Mouse (Mus musculus): ENCODE results near the gene Uvrag. TPM values are rescaled to one million over a fixed set of nuclear protein-coding genes. Genes with fewer than 3 reads are reported as not detected.

Uvrag gene
- polyA plus RNA-seq, 1 experiment from 2014 or later, result 14.2 TPM

DNA sequence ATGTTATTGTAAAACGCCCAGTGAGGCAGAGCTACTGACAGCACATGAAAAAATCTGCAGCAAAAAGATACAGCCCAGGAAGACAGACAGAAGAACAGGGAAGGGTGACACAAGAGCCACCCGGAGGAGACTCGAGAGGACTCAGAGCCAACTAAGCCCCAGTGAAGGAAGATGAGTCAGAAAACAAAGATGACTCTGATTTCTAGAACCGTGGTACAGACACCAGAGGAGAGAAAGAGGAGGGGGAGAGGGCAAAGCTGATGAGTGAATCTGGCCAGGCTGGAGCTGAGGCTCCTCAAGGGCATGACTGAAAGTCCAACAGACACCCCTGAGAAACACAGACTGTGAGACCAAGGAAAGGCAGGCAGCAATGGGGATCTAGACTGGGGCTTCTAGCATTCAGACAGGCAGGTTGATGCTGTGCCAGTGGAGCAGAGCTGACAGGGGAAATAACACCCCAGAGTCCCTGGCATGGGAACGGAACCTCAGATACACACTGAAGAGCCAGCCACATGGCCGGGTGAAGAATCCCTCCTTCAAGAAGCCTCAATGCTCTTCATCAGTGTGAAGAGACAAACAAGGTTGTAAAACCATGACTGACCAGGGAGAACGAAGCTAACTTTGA is 79.8 kb downstream of the Uvrag start:
- Histone ChIP-seq H3K27ac (no peak overlapping the region), H3K4me3 (no peak overlapping the region), H3K4me2 (no peak overlapping the region), H3K9ac (no peak overlapping the region), H3K36me3 (no peaks in the 10 kb centered on the region), H3K9me3 (no peaks in the 10 kb centered on the region), H3K27me3 (no peaks in the 10 kb centered on the region), H3K4me1 (replicated peaks) (peaks cover 9% of the 10 kb centered on the region)
- no peak for ATAC-seq (ENCODE audit: low FRiP score)
- WGBS, result 89% methylated on average over 7 of the region's 7 CpGs

DNA sequence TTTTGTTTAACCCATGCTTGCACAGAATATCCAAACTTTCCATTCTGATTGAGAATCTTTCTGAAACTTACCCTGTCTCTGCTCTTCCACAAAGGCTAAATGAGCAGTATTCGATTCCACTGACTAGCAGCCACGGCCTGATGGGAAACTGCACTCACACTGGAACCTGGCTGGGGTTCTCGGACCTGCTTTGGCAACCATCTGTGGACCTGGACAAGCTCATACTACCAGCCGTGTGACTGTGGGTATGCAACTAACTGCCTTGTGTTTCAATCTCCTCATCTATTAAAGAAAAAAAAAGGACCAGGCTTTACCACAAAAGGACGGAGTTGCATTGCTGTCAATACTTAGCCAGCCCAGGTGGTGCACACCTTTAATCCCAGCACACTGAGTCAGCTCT is 80.5 kb downstream of the Uvrag start:
- Histone ChIP-seq H3K4me2 (no peak overlapping the region), H3K27me3 (no peaks in the 10 kb centered on the region), H3K36me3 (no peaks in the 10 kb centered on the region), H3K4me1 (replicated peaks) (peaks cover 4% of the 10 kb centered on the region), H3K9me3 (no peaks in the 10 kb centered on the region), H3K27ac (no peak overlapping the region), H3K9ac (no peak overlapping the region), H3K4me3 (no peak overlapping the region)
- 94% methylated on average over 5 of the region's 5 CpGs for WGBS
- no peak for ATAC-seq (ENCODE audit: low FRiP score)

DNA sequence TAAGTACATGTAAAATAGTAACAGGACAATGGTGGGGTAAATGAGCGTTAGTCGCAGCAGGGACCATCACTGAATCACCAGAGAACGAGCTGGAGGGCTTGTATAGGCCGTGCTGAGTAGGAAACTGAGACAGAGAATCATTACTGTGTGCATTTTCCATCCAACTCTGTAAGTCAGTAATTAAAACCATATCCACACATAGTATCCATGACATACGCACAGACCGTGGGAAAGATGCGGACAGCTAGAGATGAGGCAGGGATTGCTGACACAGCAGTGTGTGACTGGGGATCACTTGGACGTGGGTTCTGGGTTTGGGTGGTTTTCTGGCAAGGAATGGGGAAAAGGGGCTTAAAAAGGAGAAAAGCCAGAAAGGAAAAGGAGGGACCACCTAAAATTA is 81.0 kb downstream of the Uvrag start:
- Histone ChIP-seq H3K27me3 (no peaks in the 10 kb centered on the region), H3K9me3 (no peaks in the 10 kb centered on the region), H3K36me3 (no peaks in the 10 kb centered on the region), H3K9ac (no peak overlapping the region), H3K27ac (no peak overlapping the region), H3K4me3 (no peak overlapping the region), H3K4me2 (no peak overlapping the region), H3K4me1 (replicated peaks) (no peaks in the 10 kb centered on the region)
- WGBS, result 84% methylated on average over 8 of the region's 8 CpGs
- ATAC-seq (ENCODE audit: low FRiP score), result no peak

- ATAC-seq (ENCODE audit: low FRiP score), result no peak
- H3K27ac ChIP-seq, result no peak overlapping the region
- 87% methylated on average over 17 of the region's 17 CpGs for WGBS
- H3K4me1 ChIP-seq (replicated peaks), result no peaks in the 10 kb centered on the region
- no peaks in the 10 kb centered on the region for H3K9me3 ChIP-seq
- H3K4me2 ChIP-seq, result no peak overlapping the region
- H3K9ac ChIP-seq, result no peak overlapping the region
- no peaks in the 10 kb centered on the region for H3K36me3 ChIP-seq
- no peak overlapping the region for H3K4me3 ChIP-seq
- no peaks in the 10 kb centered on the region for H3K27me3 ChIP-seq
Measured at GRCm38 (mm10) chr7:99057053-99057630, 83.8 kb downstream of the Uvrag start.

- Histone ChIP-seq H3K4me2 (no peak overlapping the region), H3K4me1 (replicated peaks) (no peaks in the 10 kb centered on the region; the same call in 1 of the 2 replicates), H3K27me3 (no peaks in the 10 kb centered on the region), H3K4me3 (no peak overlapping the region), H3K9me3 (no peaks in the 10 kb centered on the region), H3K27ac (no peak overlapping the region), H3K36me3 (no peaks in the 10 kb centered on the region), H3K9ac (no peak overlapping the region)
- 90% methylated on average over 4 of the region's 4 CpGs for WGBS
- no peak for ATAC-seq (ENCODE audit: low FRiP score)
Measured at GRCm38 (mm10) chr7:99053626-99054025, 87.3 kb downstream of the Uvrag start.

GRCm38 (mm10) chr7:99052471-99053241 is 88.3 kb downstream of the Uvrag start:
- no peak overlapping the region for H3K4me2 ChIP-seq
- H3K9me3 ChIP-seq, result no peaks in the 10 kb centered on the region
- no peak overlapping the region for H3K4me3 ChIP-seq
- H3K9ac ChIP-seq, result no peak overlapping the region
- H3K27me3 ChIP-seq, result no peaks in the 10 kb centered on the region
- WGBS, result 86% methylated on average over 6 of the region's 6 CpGs
- no peaks in the 10 kb centered on the region for H3K36me3 ChIP-seq
- no peak overlapping the region for H3K27ac ChIP-seq
- ATAC-seq (ENCODE audit: low FRiP score), result no peak
- H3K4me1 ChIP-seq (replicated peaks), result no peaks in the 10 kb centered on the region; the same call in 1 of the 2 replicates

GRCm38 (mm10) chr7:99050882-99051281 is 90.1 kb downstream of the Uvrag start:
- H3K9me3 ChIP-seq, result no peaks in the 10 kb centered on the region
- H3K27ac ChIP-seq, result peak overlapping the region; percentile 24; the same call in 1 of the 2 replicates
- WGBS, result 64% methylated on average over 1 of the region's 1 CpGs
- ATAC-seq (ENCODE audit: low FRiP score), result no peak
- no peaks in the 10 kb centered on the region for H3K27me3 ChIP-seq
- H3K4me1 ChIP-seq (replicated peaks), result peaks cover 13% of the 10 kb centered on the region
- H3K4me2 ChIP-seq, result no peak overlapping the region
- no peaks in the 10 kb centered on the region for H3K36me3 ChIP-seq
- H3K4me3 ChIP-seq, result no peak overlapping the region
- no peak overlapping the region for H3K9ac ChIP-seq

GRCm38 (mm10) chr7:99049897-99050296 is 91.0 kb downstream of the Uvrag start:
- H3K4me1 ChIP-seq (replicated peaks), result peaks cover 20% of the 10 kb centered on the region
- WGBS, result 88% methylated on average over 3 of the region's 3 CpGs

GRCm38 (mm10) chr7:99046545-99047206 is 94.3 kb downstream of the Uvrag start:
- WGBS, result 69% methylated on average over 11 of the region's 11 CpGs
- no peak for ATAC-seq (ENCODE audit: low FRiP score)
- peaks cover 22% of the 10 kb centered on the region for H3K4me1 ChIP-seq (replicated peaks)
- H3K36me3 ChIP-seq, result no peaks in the 10 kb centered on the region
- H3K9ac ChIP-seq, result no peak overlapping the region
- no peaks in the 10 kb centered on the region for H3K27me3 ChIP-seq
- peak overlapping the region; percentile 13; the same call in 1 of the 2 replicates for H3K4me2 ChIP-seq
- H3K4me3 ChIP-seq, result no peak overlapping the region
- peak overlapping the region; percentile 48 for H3K27ac ChIP-seq
- H3K9me3 ChIP-seq, result no peaks in the 10 kb centered on the region

More at GRCm38 (mm10) chr7:99049897-99050296, 91.0 kb downstream of the Uvrag start:
- Histone ChIP-seq H3K4me2 (no peak overlapping the region), H3K4me3 (no peak overlapping the region), H3K27ac (no peak overlapping the region), H3K27me3 (no peaks in the 10 kb centered on the region), H3K9ac (no peak overlapping the region), H3K9me3 (no peaks in the 10 kb centered on the region), H3K36me3 (no peaks in the 10 kb centered on the region)
- no peak for ATAC-seq (ENCODE audit: low FRiP score)

DNA sequence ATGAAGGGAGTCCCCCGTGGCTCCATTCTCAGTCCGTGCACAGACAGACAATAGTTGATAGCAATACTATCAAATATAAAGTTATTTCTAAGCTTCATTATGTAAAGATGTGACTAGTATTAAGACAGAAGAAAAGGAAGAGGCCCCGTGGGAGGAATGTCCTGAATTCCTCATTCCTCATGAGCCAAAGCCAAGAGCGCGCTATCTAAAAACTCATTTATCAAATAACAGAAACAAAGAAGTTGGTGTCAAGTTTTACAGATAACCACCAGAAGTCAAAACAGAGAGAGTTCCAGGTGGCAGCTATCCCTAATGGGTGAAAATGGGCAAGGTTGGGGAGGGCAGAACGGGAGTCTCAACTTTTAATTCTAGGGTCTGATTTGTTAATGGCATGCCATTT is 95.4 kb downstream of the Uvrag start:
- Histone ChIP-seq H3K9ac (no peak overlapping the region), H3K27ac (no peak overlapping the region), H3K27me3 (no peaks in the 10 kb centered on the region), H3K4me3 (no peak overlapping the region), H3K36me3 (no peaks in the 10 kb centered on the region), H3K9me3 (no peaks in the 10 kb centered on the region), H3K4me2 (no peak overlapping the region), H3K4me1 (replicated peaks) (peaks cover 22% of the 10 kb centered on the region)
- 48% methylated on average over 6 of the region's 6 CpGs for WGBS
- ATAC-seq (ENCODE audit: low FRiP score), result no peak

- Histone ChIP-seq H3K4me2 (no peak overlapping the region), H3K36me3 (no peaks in the 10 kb centered on the region), H3K4me3 (no peak overlapping the region), H3K27me3 (no peaks in the 10 kb centered on the region), H3K4me1 (replicated peaks) (peaks cover 22% of the 10 kb centered on the region), H3K9me3 (no peaks in the 10 kb centered on the region), H3K27ac (no peak overlapping the region), H3K9ac (no peak overlapping the region)
- ATAC-seq (ENCODE audit: low FRiP score), result no peak
- WGBS, result 64% methylated on average over 7 of the region's 7 CpGs
Measured at GRCm38 (mm10) chr7:99043923-99044322, 97.0 kb downstream of the Uvrag start.

- 91% methylated on average over 3 of the region's 3 CpGs for WGBS
- ATAC-seq (ENCODE audit: low FRiP score), result no peak
Measured at GRCm38 (mm10) chr7:99043322-99043721, 97.6 kb downstream of the Uvrag start.

More at GRCm38 (mm10) chr7:99043322-99043721, 97.6 kb downstream of the Uvrag start:
- no peak overlapping the region for H3K4me3 ChIP-seq
- H3K4me1 ChIP-seq (replicated peaks), result peaks cover 22% of the 10 kb centered on the region
- no peaks in the 10 kb centered on the region for H3K9me3 ChIP-seq
- no peaks in the 10 kb centered on the region for H3K36me3 ChIP-seq
- H3K4me2 ChIP-seq, result no peak overlapping the region
- no peaks in the 10 kb centered on the region for H3K27me3 ChIP-seq
- no peak overlapping the region for H3K9ac ChIP-seq
- H3K27ac ChIP-seq, result no peak overlapping the region

Data from hindbrain, embryonic 13.5 days (tissue).